Mouse (Mus musculus): Measurements from ENCODE around the gene Atxn7l3b.

The Atxn7l3b gene

GRCm38 (mm10) chr10:112928452-112929221 is at the start of gene Atxn7l3b:
Atxn7l3b (minus strand) TSS chr10:112929001.
- peak; percentile 97 for DNase-seq

DNA sequence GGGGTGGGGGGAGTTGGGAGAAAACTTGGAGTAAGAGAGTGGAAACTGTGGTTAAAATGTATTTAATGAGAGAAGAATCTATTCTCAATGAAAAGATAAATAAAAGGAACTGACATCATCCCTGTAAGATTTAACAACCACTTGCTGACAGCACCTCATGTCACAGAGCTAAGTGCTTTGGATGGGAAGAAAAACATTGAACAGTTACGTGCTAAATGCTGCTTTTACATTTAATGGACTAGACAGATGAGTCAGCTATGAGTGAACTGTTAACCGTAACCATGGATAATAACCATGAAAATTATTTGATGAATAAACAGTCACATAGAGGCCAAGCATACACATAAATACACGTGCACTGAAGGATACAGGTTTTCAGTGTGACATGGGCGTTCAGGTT is 48.8 kb upstream of the Atxn7l3b start:
- no peak for DNase-seq

DNA sequence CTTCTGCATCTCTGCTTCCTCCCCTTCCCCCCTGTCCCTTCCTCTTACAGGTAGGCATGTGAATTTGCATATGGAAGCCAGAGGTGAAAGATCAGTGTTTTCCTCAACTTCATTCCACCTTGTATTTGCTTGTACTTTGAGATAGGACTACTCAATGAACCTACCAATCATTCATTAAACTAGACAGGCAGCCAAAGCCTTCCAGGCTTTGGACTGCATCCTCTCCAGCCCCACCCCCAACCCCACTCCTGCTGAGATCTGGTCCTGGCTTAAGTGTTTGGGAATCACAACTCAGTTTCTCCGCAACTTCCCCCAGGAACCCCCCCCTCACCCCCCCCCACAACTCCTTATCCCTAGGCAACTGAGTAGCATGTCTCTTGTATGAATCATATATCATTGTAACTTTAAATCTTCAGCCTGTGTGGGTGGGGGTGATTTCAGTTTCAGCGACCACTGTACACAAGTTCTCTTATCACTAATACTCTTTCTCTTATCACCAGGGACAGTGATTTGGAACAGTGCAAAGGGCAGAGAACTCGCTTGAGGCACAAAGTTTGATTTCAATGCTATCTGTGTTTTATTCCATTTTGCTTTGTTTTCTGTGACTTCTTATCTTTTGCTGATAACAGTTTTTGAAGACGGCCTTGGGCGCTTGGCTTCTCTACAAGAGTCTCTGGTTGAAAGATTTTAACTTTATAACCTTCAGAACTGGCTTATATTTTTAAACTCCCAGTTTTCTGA is 44.7 kb upstream of the Atxn7l3b start:
- DNase-seq, result no peak

GRCm38 (mm10) chr10:112970002-112970589 is 41.3 kb upstream of the Atxn7l3b start:
- DNase-seq, result no peak

GRCm38 (mm10) chr10:112967578-112967977 is 38.8 kb upstream of the Atxn7l3b start:
- no peak for DNase-seq

DNA sequence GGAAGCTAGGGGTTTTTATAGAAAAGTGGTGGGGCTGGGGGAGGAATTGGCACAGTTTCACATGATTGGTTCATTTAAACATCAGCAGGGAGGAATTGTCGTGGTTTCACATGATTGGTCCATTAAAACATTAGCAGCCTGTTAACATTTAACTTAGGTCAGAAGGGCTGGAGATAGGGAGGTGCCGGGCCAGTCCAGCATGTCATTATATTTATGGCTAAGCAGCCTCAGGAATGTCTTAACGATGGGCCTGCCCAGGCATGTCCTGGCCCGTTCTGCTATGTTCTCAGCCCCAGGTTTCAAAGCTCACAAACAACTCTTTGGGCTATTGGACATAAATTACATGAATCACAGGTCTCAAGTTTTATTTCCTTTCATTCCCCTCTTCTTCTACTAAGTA is 33.4 kb upstream of the Atxn7l3b start:
- peak; percentile 48 for DNase-seq

GRCm38 (mm10) chr10:112954140-112954539 is 25.3 kb upstream of the Atxn7l3b start:
- no peak for DNase-seq

GRCm38 (mm10) chr10:112948453-112948852 is 19.7 kb upstream of the Atxn7l3b start:
- no peak for DNase-seq

- DNase-seq, result no peak
Measured at GRCm38 (mm10) chr10:112929222-112929615, 418 bp upstream of the Atxn7l3b start.

DNA sequence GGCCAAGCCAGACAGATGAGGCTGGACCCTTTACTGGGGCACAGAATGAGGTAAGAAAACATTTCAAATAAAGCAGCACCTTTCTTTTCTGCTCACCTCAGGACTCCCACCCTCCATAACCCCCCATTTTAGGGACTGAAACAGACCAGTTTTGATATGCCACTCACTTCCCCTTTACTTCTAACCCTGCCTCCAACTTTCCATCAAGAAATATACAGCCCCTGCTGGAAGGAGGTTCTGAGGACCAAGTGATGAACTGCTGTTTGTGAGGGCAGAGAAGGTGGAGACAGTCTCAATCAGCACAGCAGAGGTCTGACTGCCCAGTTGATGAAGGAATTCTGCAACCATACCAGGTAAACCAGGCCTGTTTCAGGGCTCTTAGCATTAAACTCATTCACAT is 1.8 kb downstream of the Atxn7l3b start:
- no peak for DNase-seq

GRCm38 (mm10) chr10:112926271-112926670 is 2.5 kb downstream of the Atxn7l3b start:
- no peak for DNase-seq

- DNase-seq, result no peak
Measured at GRCm38 (mm10) chr10:112916575-112917190, 12.1 kb downstream of the Atxn7l3b start.

DNA sequence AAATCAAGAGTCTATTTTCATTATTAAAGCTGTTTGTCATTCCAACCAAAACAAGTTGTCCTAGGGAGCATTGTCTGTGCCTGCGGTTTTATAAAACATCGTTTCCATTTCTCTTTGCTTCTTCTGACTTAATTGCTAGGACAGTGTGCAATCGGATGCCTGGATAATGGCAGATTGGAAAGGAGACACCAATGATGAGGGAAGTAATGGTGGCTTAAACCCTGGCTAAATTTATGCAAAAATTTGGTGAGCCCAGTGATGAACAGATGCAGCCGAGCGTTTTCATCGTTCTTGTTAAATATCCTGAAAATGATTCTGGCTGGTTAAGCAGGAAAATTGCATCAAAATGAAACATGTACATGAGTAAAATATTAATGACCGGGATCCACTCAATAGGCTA is 28.6 kb downstream of the Atxn7l3b start:
- DNase-seq, result no peak

DNA sequence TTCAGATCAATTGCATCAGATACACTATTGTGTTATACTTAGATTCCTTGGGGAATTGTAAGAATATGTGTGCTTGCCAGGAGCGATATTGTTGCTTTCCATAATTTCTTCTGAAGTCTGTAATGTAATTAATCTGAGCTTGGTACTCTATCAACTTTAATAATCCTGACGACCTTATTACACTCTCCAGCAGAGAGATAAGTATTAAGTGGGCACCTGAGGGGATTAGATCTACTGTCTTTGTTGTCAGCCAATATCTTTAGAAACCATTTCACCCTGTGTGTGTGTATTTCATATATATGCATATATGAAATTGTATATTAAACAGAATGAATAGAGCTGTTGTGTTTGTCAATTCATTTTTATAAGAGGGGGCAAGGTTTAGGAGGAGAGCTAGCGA is 29.0 kb downstream of the Atxn7l3b start:
- no peak for DNase-seq

- DNase-seq, result no peak
Measured at GRCm38 (mm10) chr10:112896636-112897035, 32.2 kb downstream of the Atxn7l3b start.

GRCm38 (mm10) chr10:112893622-112894252 is 35.1 kb downstream of the Atxn7l3b start:
- no peak for DNase-seq

GRCm38 (mm10) chr10:112884064-112884463 is 44.7 kb downstream of the Atxn7l3b start:
- DNase-seq, result no peak

GRCm38 (mm10) chr10:112883688-112884004 is 45.2 kb downstream of the Atxn7l3b start:
- DNase-seq, result no peak

DNA sequence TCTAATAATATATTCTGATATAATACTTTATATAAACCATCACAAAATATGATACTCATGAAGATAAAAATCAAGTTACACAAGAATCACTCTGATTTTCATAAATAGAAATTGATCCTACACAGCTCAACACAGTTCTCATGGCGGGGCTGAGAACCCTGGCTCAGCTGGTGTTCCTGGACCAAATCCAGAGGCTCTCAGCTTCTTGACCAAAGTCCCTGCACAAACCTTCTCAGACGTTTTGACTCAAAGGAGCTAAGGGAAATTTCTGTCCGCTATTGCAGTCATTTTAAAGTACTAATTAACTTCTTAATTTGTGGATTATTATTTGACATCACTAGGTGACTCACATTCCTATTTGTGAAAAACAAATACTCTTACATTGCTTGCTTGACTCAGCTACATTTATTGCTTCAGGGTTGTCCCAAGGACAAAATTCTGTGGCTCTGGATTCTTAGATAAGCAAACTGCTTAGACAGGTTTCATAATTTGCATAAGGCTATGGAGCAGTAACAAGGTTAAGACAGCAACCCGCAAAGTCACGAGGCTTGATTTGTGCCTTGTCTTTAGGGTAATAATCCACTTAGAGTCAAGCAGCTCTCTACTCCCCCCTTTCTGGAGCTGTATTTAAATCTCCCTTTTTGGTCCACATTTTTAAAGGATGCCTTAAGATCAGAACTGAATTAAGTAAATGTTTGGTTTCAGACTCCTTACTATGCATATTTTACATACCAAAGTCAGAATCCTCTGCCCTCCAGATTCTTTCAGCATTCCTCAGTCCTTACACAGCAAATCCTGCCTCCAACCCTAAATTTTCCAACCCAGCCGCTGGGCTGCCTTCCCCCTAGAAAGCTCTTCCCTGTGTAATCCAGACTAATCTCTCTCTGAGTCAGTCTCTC is 45.8 kb downstream of the Atxn7l3b start:
- DNase-seq, result peak; percentile 57

DNA sequence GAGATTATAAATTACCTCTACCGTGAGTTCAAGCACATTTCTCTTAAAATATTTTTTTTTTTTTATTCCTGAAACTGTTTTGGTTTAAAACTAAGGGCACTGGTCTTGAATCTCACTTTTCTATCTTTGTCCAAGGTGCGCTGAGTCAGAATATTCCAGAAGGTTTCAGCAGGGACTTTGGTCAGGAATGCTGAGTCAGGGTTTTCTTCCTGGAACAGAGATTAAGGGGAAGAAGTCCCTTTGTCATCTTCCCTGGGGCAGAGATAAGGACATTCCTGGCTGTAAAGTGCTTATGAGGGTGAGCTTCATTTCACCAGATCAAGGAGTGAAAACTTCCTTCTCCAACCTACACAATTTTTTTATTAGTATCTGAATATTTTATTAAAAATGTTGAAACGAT is 46.7 kb downstream of the Atxn7l3b start:
- DNase-seq, result no peak

DNA sequence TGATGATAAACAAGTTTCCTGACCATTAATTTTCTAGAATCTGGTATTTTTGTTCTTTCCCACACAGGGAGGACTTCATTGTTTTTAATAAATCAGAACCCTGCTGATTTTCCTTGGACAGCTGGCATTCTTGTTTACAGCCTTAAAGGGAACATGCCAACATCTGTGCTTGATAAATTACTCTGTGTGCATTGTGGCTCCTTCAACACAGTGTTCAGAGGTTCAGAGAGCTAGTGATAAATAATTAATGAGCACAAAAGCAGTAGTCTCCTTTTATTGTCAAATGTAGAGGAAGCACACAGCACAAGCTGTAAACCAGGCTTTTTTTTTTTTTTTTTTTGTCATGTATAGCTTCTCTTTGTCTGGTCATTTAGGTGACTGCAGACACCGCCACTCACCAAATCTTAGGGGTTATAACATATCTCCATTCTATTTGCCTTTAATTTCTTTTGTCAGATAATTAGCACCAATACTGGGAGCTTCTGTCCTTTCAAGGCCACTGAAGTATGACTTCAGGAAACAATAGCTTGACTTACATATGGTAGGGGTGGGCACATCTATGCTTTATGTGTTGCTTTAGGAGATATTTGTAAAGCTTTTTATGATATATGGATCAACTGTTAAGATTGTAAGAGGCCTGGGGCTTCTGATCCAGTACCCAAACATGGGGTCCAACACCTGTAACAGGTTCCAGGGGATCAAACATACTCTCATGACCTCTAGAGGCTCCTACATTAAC is 52.0 kb downstream of the Atxn7l3b start:
- no peak for DNase-seq
